Mouse (Mus musculus): Measurements from ENCODE around the gene Hypk. TPM values are rescaled to one million over a fixed set of nuclear protein-coding genes. Genes with fewer than 3 reads are reported as not detected.

Hypk gene
- polyA plus RNA-seq (2012; ENCODE audit: insufficient read depth, low replicate concordance) = 12.9 and 128 TPM in 2 replicates

DNA sequence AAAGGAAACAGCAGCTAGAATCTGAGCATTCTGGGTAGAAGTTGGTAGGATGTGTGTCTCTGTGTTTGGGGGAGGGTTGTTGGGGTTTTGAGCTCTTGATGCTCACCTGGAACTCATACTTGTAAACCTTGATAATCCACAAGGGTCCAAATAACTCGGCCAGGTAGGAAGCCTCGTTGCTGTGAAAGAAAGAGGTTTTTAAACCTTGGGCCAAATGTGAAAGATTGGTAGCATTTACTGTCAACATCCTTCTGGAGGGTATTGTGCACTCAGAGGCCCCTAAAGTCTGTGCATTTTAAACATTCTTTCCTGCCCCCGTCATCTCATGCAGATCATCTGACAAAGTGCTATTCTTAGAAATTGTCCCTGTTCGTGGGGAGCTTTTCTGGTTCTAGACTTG lies at the start of gene Hypk:
Hypk (plus strand) TSS at position 301 of the 400 bp plus-strand sequence.
- H3K4me3 ChIP-seq (replicated peaks) = peak within 1 kb of the TSS; percentile 35
- H3K36me3 ChIP-seq (replicated peaks; ENCODE audit: low read length) = peaks cover 56% of the 10 kb centered on the region
- no peaks in the 10 kb centered on the region for H3K9me3 ChIP-seq
- H3K4me1 ChIP-seq = peaks cover 64% of the 10 kb centered on the region
- H3K27me3 ChIP-seq (replicated peaks) = no peaks in the 10 kb centered on the region
- TF ChIP-seq GATA1 (IDR thresholded peaks at IDR 0.05; ENCODE audit: borderline replicate concordance, low read length) (no peak), FLI1 (IDR thresholded peaks at IDR 0.05; ENCODE audit: low read length) (no peak)

DNA sequence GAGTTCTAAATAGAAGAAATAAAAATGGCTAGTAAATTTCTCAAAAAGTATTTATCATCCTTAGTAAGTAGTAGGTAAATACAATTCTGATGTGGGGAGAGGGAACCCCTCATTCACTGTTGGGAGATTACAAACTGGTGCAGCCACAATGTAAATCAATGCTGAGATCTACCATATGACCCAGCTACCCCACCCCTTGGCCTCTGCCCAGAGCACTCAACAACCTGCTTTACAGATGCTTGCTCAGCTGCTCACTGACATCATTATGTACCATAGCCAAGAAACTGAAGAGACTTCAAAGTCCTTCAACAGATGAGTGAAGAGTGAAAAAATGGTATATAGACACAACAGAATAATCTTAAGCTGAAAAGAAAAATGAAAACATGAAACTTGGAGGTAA lies 49.8 kb upstream of the Hypk start:
- no peak for TF ChIP-seq FLI1 (IDR thresholded peaks at IDR 0.05; ENCODE audit: low read length)
- TF ChIP-seq GATA1 (IDR thresholded peaks at IDR 0.05; ENCODE audit: borderline replicate concordance, low read length) = no peak
- Histone ChIP-seq H3K27me3 (replicated peaks) (no peaks in the 10 kb centered on the region), H3K4me3 (replicated peaks) (no peak overlapping the region), H3K4me1 (peaks cover 3% of the 10 kb centered on the region; the same call in 1 of the 2 replicates), H3K9me3 (no peaks in the 10 kb centered on the region), H3K36me3 (replicated peaks; ENCODE audit: low read length) (no peaks in the 10 kb centered on the region)

DNA sequence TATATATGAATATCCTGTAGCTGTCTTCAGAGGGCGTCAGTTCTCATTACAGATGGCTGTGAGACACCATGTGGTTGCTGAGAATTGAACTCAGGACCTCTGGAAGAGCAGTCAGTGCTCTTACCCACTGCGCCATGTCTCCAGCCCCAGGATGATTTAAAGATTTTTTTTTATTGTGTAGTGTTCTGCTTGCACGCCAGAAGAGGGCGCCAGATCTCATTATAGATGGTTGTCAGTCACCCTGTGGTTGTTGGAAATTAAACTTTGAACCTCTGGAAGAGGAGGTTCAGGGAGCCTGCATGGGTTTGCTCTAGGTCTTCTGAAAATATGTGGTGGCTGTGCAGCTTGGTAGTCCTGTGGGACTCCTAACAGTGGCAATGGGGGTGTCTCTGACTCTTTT lies 44.9 kb upstream of the Hypk start:
- H3K36me3 ChIP-seq (replicated peaks; ENCODE audit: low read length) = peaks cover 11% of the 10 kb centered on the region
- peaks cover 16% of the 10 kb centered on the region; the same call in 1 of the 2 replicates for H3K4me1 ChIP-seq
- TF ChIP-seq GATA1 (IDR thresholded peaks at IDR 0.05; ENCODE audit: borderline replicate concordance, low read length) (no peak), FLI1 (IDR thresholded peaks at IDR 0.05; ENCODE audit: low read length) (no peak)

DNA sequence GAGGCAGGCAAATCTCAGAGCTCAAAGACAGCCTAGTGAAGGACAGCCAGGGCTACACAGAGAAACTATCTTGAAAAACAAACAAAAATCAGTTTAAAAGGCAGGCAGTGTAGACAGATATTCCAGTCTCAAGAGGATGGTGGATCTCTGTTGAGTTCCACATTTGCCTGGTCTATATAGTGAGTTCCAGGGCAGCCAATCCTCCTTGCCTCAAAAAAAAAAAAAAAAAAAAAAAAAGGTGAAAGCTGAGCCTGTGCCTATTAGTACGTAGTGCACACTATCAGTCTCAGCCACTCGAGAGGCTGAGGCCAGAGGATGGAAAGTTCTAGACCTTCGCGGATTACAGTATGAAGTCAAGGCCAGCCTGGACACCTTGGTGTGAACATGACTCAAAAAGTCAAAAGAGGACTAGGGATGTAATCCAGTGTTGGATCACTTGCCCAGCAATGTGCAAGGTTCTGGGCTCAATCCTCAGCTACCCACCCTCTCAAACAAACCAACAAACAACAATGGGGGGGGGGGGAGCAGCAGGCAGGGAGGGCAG lies 40.2 kb upstream of the Hypk start:
- peaks cover 44% of the 10 kb centered on the region for H3K4me1 ChIP-seq
- no peaks in the 10 kb centered on the region for H3K9me3 ChIP-seq
- H3K27me3 ChIP-seq (replicated peaks) = no peaks in the 10 kb centered on the region
- TF ChIP-seq GATA1 (IDR thresholded peaks at IDR 0.05; ENCODE audit: borderline replicate concordance, low read length) (no peak), FLI1 (IDR thresholded peaks at IDR 0.05; ENCODE audit: low read length) (no peak)
- H3K4me3 ChIP-seq (replicated peaks) = peak overlapping the region; percentile 99
- H3K36me3 ChIP-seq (replicated peaks; ENCODE audit: low read length) = peaks cover 33% of the 10 kb centered on the region

More for the DNA sequence above, 44.9 kb upstream of the Hypk start:
- Histone ChIP-seq H3K9me3 (no peaks in the 10 kb centered on the region), H3K27me3 (replicated peaks) (no peaks in the 10 kb centered on the region), H3K4me3 (replicated peaks) (no peak overlapping the region)

DNA sequence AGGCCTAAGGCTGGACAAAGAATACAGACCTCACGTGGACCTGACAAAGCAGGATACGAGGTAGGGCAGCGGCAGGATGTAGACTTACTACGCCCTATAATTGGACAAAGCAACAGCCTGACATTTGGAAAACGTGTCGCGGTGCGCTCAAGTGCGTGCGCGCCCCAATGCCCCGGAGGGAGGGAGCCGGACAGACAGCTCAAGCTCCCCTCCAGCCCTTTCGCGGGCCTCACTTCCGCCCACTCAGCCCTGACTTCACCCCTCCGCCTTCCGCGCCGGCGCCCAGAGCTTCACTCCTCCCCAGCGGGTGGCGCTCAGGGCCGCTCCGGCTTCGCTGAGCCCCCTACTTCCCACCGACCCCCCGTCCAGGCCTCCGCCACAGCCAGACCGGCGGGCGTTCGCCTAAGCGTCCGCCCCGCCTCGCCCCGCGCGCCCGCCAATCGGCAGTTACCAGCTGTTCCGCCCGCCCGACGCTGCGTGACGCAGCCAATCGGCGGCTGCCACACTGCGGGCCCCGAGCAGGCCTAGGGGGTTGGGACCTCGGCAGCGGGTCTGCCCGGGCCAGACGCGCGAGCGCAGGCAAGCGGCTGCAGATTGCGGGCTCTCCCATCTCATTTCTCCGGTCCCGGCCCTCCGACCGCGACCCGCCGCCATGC lies 39.6 kb upstream of the Hypk start, which contains the start of the genes Pdia3 and Catsper2:
Pdia3 (plus strand) TSS at position 389 of the 656 bp plus-strand sequence.
Catsper2 (minus strand) TSS at position 406 of the 656 bp plus-strand sequence.
- Histone ChIP-seq H3K27me3 (replicated peaks) (no peaks in the 10 kb centered on the region), H3K4me1 (peaks cover 50% of the 10 kb centered on the region), H3K4me3 (replicated peaks) (peak within 1 kb of the TSS; percentile 99), H3K9me3 (no peaks in the 10 kb centered on the region), H3K36me3 (replicated peaks; ENCODE audit: low read length) (peaks cover 39% of the 10 kb centered on the region)
- TF ChIP-seq FLI1 (IDR thresholded peaks at IDR 0.05; ENCODE audit: low read length) (no peak), GATA1 (IDR thresholded peaks at IDR 0.05; ENCODE audit: borderline replicate concordance, low read length) (no peak)

DNA sequence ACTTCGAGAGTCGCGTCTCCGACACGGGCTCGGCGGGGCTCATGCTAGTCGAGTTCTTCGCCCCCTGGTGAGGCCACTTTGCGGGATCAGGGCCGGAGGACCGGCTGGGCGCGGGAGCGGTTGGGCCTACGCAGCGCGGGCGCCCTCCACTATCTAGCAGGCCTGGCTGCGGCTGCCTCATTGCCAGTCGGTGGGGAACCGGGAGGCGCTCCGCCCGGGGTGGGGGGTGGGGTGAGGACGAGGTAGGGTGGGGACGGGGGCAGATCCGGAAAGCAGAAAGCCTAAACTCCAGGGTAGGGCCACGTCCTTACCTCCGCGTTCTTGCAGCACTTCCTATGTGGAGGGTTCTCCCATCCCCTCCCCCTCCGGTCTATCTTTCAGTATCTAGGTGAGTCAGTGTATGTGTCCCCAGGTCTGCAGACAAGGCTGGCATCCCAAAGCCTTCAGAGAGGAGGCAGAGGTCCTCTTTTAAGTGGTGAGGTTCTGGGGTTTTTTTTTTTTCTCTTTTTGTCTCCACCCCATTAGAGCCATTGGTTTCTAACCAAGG lies 38.9 kb upstream of the Hypk start:
- peaks cover 55% of the 10 kb centered on the region for H3K4me1 ChIP-seq
- H3K9me3 ChIP-seq = no peaks in the 10 kb centered on the region
- peaks cover 46% of the 10 kb centered on the region for H3K36me3 ChIP-seq (replicated peaks; ENCODE audit: low read length)
- peak overlapping the region; percentile 99 for H3K4me3 ChIP-seq (replicated peaks)
- no peaks in the 10 kb centered on the region for H3K27me3 ChIP-seq (replicated peaks)
- TF ChIP-seq GATA1 (IDR thresholded peaks at IDR 0.05; ENCODE audit: borderline replicate concordance, low read length) = no peak
- no peak for TF ChIP-seq FLI1 (IDR thresholded peaks at IDR 0.05; ENCODE audit: low read length)

DNA sequence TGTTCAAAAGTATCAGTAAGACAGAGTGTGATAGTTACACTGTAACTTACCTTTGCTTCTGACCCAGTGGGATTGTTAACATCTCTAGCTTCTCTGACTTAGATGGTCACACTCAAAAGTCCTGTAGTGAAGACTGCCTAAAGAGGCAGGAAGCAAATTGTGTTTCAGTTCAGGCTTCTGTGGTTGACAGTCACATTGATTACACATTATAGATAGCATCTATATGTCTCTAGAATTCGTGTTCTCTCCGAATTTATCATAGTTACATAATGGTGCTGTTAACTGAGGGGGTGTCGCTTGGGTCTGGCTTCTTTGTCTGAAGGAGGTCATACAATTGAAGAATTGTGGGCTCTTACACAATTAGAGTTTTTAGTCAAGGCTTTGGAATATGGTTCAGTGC lies 38.0 kb upstream of the Hypk start:
- TF ChIP-seq FLI1 (IDR thresholded peaks at IDR 0.05; ENCODE audit: low read length) (no peak), GATA1 (IDR thresholded peaks at IDR 0.05; ENCODE audit: borderline replicate concordance, low read length) (no peak)
- peaks cover 53% of the 10 kb centered on the region for H3K36me3 ChIP-seq (replicated peaks; ENCODE audit: low read length)
- H3K4me3 ChIP-seq (replicated peaks) = peak overlapping the region; percentile 99
- H3K27me3 ChIP-seq (replicated peaks) = no peaks in the 10 kb centered on the region
- no peaks in the 10 kb centered on the region for H3K9me3 ChIP-seq
- H3K4me1 ChIP-seq = peaks cover 55% of the 10 kb centered on the region

DNA sequence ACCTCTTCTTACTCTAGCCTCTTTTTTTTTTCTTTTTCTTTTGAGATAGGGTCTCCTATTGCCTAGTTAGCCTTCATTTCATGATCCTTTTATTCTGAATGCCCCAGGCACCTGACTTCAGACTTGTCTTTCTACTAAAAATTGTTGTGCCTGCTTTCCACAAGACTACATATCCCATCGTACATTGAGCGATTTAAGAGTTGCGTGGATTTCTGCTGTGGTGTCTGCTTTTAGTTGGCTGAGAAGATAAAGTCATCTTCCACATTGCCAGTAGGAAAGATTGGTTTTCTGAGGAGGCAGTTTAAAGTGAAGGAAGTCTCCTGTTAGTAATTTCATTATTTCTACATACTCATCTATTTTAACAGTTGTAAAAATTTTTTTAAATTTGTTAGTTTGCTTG lies 37.5 kb upstream of the Hypk start:
- TF ChIP-seq FLI1 (IDR thresholded peaks at IDR 0.05; ENCODE audit: low read length) (no peak), GATA1 (IDR thresholded peaks at IDR 0.05; ENCODE audit: borderline replicate concordance, low read length) (no peak)
- Histone ChIP-seq H3K4me1 (peaks cover 53% of the 10 kb centered on the region), H3K36me3 (replicated peaks; ENCODE audit: low read length) (peaks cover 52% of the 10 kb centered on the region), H3K4me3 (replicated peaks) (peak overlapping the region; percentile 99), H3K9me3 (no peaks in the 10 kb centered on the region), H3K27me3 (replicated peaks) (no peaks in the 10 kb centered on the region)

DNA sequence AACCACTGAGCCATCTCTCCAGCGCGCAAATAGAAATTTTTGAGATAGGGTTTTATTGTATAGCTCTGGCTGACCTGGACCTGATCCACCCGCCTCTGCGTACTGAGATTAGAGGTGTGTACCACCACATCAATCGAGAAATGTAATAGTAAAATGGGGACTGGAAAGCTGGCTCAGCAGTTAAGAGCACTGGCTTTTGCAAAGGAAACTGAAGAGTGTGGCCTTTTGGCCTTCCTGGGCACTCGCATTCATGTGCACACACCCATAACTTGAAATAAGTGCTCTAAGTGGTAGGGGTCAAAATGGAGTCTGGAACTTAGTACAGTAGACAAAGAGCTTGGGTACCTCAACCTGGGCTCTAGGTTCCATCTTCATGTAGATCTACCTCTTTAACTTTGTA lies 36.7 kb upstream of the Hypk start:
- TF ChIP-seq GATA1 (IDR thresholded peaks at IDR 0.05; ENCODE audit: borderline replicate concordance, low read length) (no peak), FLI1 (IDR thresholded peaks at IDR 0.05; ENCODE audit: low read length) (no peak)
- Histone ChIP-seq H3K4me1 (peaks cover 55% of the 10 kb centered on the region), H3K36me3 (replicated peaks; ENCODE audit: low read length) (peaks cover 56% of the 10 kb centered on the region), H3K4me3 (replicated peaks) (peak overlapping the region; percentile 38), H3K27me3 (replicated peaks) (no peaks in the 10 kb centered on the region), H3K9me3 (no peaks in the 10 kb centered on the region)

DNA sequence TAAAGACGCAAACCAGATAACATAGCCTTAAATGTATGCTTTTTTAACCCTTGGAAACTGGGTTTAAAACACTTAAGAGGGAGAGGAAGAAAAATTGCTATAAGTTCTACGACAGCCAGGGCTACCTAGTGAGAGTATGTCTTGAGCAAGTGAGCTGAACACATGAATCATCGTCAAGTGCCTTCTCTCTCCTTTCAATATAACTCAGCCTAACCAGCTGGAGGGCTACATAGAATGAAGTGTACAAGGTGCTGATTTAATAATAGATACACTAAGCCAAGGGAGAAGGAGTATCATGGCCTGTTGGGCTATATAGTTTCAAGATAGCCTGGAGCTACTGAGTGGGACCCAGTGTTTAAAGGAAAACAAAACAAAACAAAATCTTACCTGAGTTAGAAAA lies 34.6 kb upstream of the Hypk start:
- no peaks in the 10 kb centered on the region for H3K27me3 ChIP-seq (replicated peaks)
- H3K4me3 ChIP-seq (replicated peaks) = no peak overlapping the region
- H3K9me3 ChIP-seq = no peaks in the 10 kb centered on the region
- peaks cover 53% of the 10 kb centered on the region for H3K4me1 ChIP-seq
- TF ChIP-seq FLI1 (IDR thresholded peaks at IDR 0.05; ENCODE audit: low read length) = no peak
- no peak for TF ChIP-seq GATA1 (IDR thresholded peaks at IDR 0.05; ENCODE audit: borderline replicate concordance, low read length)
- peaks cover 72% of the 10 kb centered on the region for H3K36me3 ChIP-seq (replicated peaks; ENCODE audit: low read length)
